8 mouse cellular contexts compared by ENCODE assay signal in genomic region chr2:24919839-24920175, GRCm38 (mm10). TPM values are rescaled to one million over a fixed set of nuclear protein-coding genes. Genes with fewer than 3 reads are reported as not detected.
DNase-seq lines count a peak whose midpoint lies in the region; ATAC-seq and TF ChIP-seq lines count a peak whose summit lies in the region.

No protein-coding gene starts in this region.

- peak overlapping the region; percentile 75 for H3K9ac ChIP-seq in kidney, embryonic 16.5 days (replicated peaks; ENCODE audit: low read length)
- H3K9ac ChIP-seq in intestine, embryonic 14.5 days (ENCODE audit: low read length), result peak overlapping the region; percentile 98
- H3K9ac ChIP-seq in midbrain, postnatal 0 days (replicated peaks; ENCODE audit: low read length, poor library complexity, severe bottlenecking), result peak overlapping the region; percentile 92; the same call in 1 of the 2 replicates

- H3K9me3 ChIP-seq in kidney, embryonic 16.5 days (ENCODE audit: low read length), result no peaks in the 10 kb centered on the region
- H3K9me3 ChIP-seq in embryonic facial prominence, embryonic 10.5 days, result no peaks in the 10 kb centered on the region
- no peaks in the 10 kb centered on the region for H3K9me3 ChIP-seq in intestine, embryonic 14.5 days (ENCODE audit: control insufficient read depth, low read length)
- H3K9me3 ChIP-seq in midbrain, postnatal 0 days (ENCODE audit: low read length), result no peaks in the 10 kb centered on the region

- no peaks in the 10 kb centered on the region for H3K36me3 ChIP-seq in kidney, embryonic 16.5 days (ENCODE audit: insufficient read depth, low read length)
- peaks cover 6% of the 10 kb centered on the region for H3K36me3 ChIP-seq in embryonic facial prominence, embryonic 10.5 days (replicated peaks)
- no peaks in the 10 kb centered on the region for H3K36me3 ChIP-seq in intestine, embryonic 14.5 days (ENCODE audit: control insufficient read depth, insufficient read depth, low read length)
- no peaks in the 10 kb centered on the region for H3K36me3 ChIP-seq in midbrain, postnatal 0 days (ENCODE audit: insufficient read depth, low read length)

- H3K27me3 ChIP-seq in kidney, embryonic 16.5 days (ENCODE audit: insufficient read depth, low read length), result no peaks in the 10 kb centered on the region
- H3K27me3 ChIP-seq in embryonic facial prominence, embryonic 10.5 days (replicated peaks; ENCODE audit: low read depth, poor library complexity, severe bottlenecking), result no peaks in the 10 kb centered on the region
- no peaks in the 10 kb centered on the region for H3K27me3 ChIP-seq in intestine, embryonic 14.5 days (replicated peaks; ENCODE audit: control insufficient read depth, insufficient read depth, low read length)
- no peaks in the 10 kb centered on the region for H3K27me3 ChIP-seq in midbrain, postnatal 0 days (ENCODE audit: insufficient read depth, low read length)

- DNase-seq in kidney, postnatal 10 days, result no peak
- no peak for DNase-seq in embryonic facial prominence, embryonic 10.5 days (ENCODE audit: low spot score)
- DNase-seq in intestine, embryonic 14.5 days (ENCODE audit: low spot score), result no peak
- no peak for DNase-seq in midbrain, postnatal 0 days (ENCODE audit: low spot score)
- DNase-seq in right cerebral cortex, adult 2 months (ENCODE audit: low spot score in 2 of 2), result no peak
- DNase-seq in kidney, postnatal 36 days, result no peak
- DNase-seq in thymus, postnatal 25 days, result no peak

- H3K27ac ChIP-seq in kidney, embryonic 16.5 days (ENCODE audit: low read length), result peak overlapping the region; percentile 81
- peak overlapping the region; percentile 99 for H3K27ac ChIP-seq in embryonic facial prominence, embryonic 10.5 days (replicated peaks)
- H3K27ac ChIP-seq in intestine, embryonic 14.5 days (ENCODE audit: low read depth), result peak overlapping the region; percentile 95
- H3K27ac ChIP-seq in midbrain, postnatal 0 days (ENCODE audit: low read depth, low read length), result peak overlapping the region; percentile 95

- H3K4me2 ChIP-seq in kidney, embryonic 16.5 days (replicated peaks; ENCODE audit: low read depth, low read length), result peak overlapping the region; percentile 55
- H3K4me2 ChIP-seq in intestine, embryonic 14.5 days (ENCODE audit: low read length), result peak overlapping the region; percentile 61
- peak overlapping the region; percentile 66 for H3K4me2 ChIP-seq in midbrain, postnatal 0 days (ENCODE audit: low read depth, low read length, poor library complexity, severe bottlenecking)

- H3K4me3 ChIP-seq in kidney, embryonic 16.5 days (ENCODE audit: low read length), result peak overlapping the region; percentile 97
- peak overlapping the region; percentile 96 for H3K4me3 ChIP-seq in embryonic facial prominence, embryonic 10.5 days
- H3K4me3 ChIP-seq in intestine, embryonic 14.5 days (ENCODE audit: low read depth, low read length), result peak overlapping the region; percentile 94
- peak overlapping the region; percentile 88 for H3K4me3 ChIP-seq in midbrain, postnatal 0 days (ENCODE audit: low read depth, low read length)

- H3K4me1 ChIP-seq in kidney, embryonic 16.5 days (ENCODE audit: insufficient read depth, low read length), result peaks cover 14% of the 10 kb centered on the region
- peaks cover 10% of the 10 kb centered on the region for H3K4me1 ChIP-seq in embryonic facial prominence, embryonic 10.5 days
- H3K4me1 ChIP-seq in intestine, embryonic 14.5 days (replicated peaks; ENCODE audit: control insufficient read depth, insufficient read depth, low read length), result peaks cover 11% of the 10 kb centered on the region
- H3K4me1 ChIP-seq in midbrain, postnatal 0 days (ENCODE audit: insufficient read depth, low read length), result peaks cover 6% of the 10 kb centered on the region

- 10% methylated on average over 8 of the region's 8 CpGs for WGBS in kidney, embryonic 16.5 days
- WGBS in embryonic facial prominence, embryonic 10.5 days, result 9% methylated on average over 8 of the region's 8 CpGs
- whole genome bisulfite sequencing in intestine, embryonic 14.5 days, result 11% methylated on average over 8 of the region's 8 CpGs
- WGBS in midbrain, postnatal 0 days, result 8% methylated on average over 8 of the region's 8 CpGs

- ATAC-seq in kidney, embryonic 16.5 days (ENCODE audit: low FRiP score, low TSS enrichment), result peak; percentile 49
- ATAC-seq in intestine, embryonic 14.5 days (replicated peaks; ENCODE audit: low FRiP score, low TSS enrichment, low read depth), result peak; percentile 57
- peak; percentile 27; the same call in 1 of the 2 replicates for ATAC-seq in midbrain, postnatal 0 days (ENCODE audit: low FRiP score)

- TF ChIP-seq CTCF in midbrain, postnatal 0 days (IDR thresholded peaks at IDR 0.05), result peak; percentile 0; the same call in 1 of the 2 replicates

RNA-seq across cellular contexts. Expression of gene Ehmt1, which starts 0.4 kb away (rescaled TPM):
- polyA plus RNA-seq in kidney, embryonic 16.5 days (2015; fragmentation: Nextera tagmentation; extraction: Ambion mirVana), result 87.7 and 91.7 TPM in 2 replicates
- 157 and 163 TPM in 2 replicates for polyA plus RNA-seq in embryonic facial prominence, embryonic 10.5 days (2016; fragmentation: Nextera tagmentation; extraction: Ambion mirVana)
- polyA plus RNA-seq in intestine, embryonic 14.5 days (2014; fragmentation: Nextera tagmentation; extraction: Ambion mirVana), result 83.0 and 85.5 TPM in 2 replicates
- total RNA-seq in midbrain, postnatal 0 days (2014; rRNA removed), result 67.8 and 71.0 TPM in 2 replicates
- polyA plus RNA-seq in midbrain, postnatal 0 days (2015; fragmentation: Nextera tagmentation; extraction: Ambion mirVana), result 55.3 and 63.3 TPM in 2 replicates

RNA-seq across cellular contexts. Expression of gene Arrdc1, which starts 15.2 kb away (rescaled TPM):
- 63.3 and 63.5 TPM in 2 replicates for polyA plus RNA-seq in kidney, embryonic 16.5 days (2015; fragmentation: Nextera tagmentation; extraction: Ambion mirVana)
- polyA plus RNA-seq in embryonic facial prominence, embryonic 10.5 days (2016; fragmentation: Nextera tagmentation; extraction: Ambion mirVana), result 18.7 and 21.9 TPM in 2 replicates
- polyA plus RNA-seq in intestine, embryonic 14.5 days (2014; fragmentation: Nextera tagmentation; extraction: Ambion mirVana), result 66.2 and 72.8 TPM in 2 replicates
- total RNA-seq in midbrain, postnatal 0 days (2014; rRNA removed), result 55.7 and 62.3 TPM in 2 replicates
- polyA plus RNA-seq in midbrain, postnatal 0 days (2015; fragmentation: Nextera tagmentation; extraction: Ambion mirVana), result 44.7 and 46.9 TPM in 2 replicates

RNA-seq across cellular contexts. Expression of gene Zmynd19, which starts 29.8 kb away (rescaled TPM):
- polyA plus RNA-seq in kidney, embryonic 16.5 days (2015; fragmentation: Nextera tagmentation; extraction: Ambion mirVana), result 4.2 and 7.9 TPM in 2 replicates
- 25.3 and 25.6 TPM in 2 replicates for polyA plus RNA-seq in embryonic facial prominence, embryonic 10.5 days (2016; fragmentation: Nextera tagmentation; extraction: Ambion mirVana)
- 13.0 and 18.1 TPM in 2 replicates for polyA plus RNA-seq in intestine, embryonic 14.5 days (2014; fragmentation: Nextera tagmentation; extraction: Ambion mirVana)
- total RNA-seq in midbrain, postnatal 0 days (2014; rRNA removed), result 33.7 and 36.4 TPM in 2 replicates
- 21.4 TPM in 2 replicates for polyA plus RNA-seq in midbrain, postnatal 0 days (2015; fragmentation: Nextera tagmentation; extraction: Ambion mirVana)

RNA-seq across cellular contexts. Expression of gene Dph7, which starts 42.4 kb away (rescaled TPM):
- polyA plus RNA-seq in kidney, embryonic 16.5 days (2015; fragmentation: Nextera tagmentation; extraction: Ambion mirVana), result 29.8 and 32.3 TPM in 2 replicates
- 34.9 and 35.0 TPM in 2 replicates for polyA plus RNA-seq in embryonic facial prominence, embryonic 10.5 days (2016; fragmentation: Nextera tagmentation; extraction: Ambion mirVana)
- 22.9 and 25.6 TPM in 2 replicates for polyA plus RNA-seq in intestine, embryonic 14.5 days (2014; fragmentation: Nextera tagmentation; extraction: Ambion mirVana)
- 37.2 and 43.8 TPM in 2 replicates for total RNA-seq in midbrain, postnatal 0 days (2014; rRNA removed)
- polyA plus RNA-seq in midbrain, postnatal 0 days (2015; fragmentation: Nextera tagmentation; extraction: Ambion mirVana), result 37.1 and 39.6 TPM in 2 replicates

RNA-seq across cellular contexts. Expression of gene Mrpl41, which starts 55.1 kb away (rescaled TPM):
- 109 and 118 TPM in 2 replicates for polyA plus RNA-seq in kidney, embryonic 16.5 days (2015; fragmentation: Nextera tagmentation; extraction: Ambion mirVana)
- 124 and 127 TPM in 2 replicates for polyA plus RNA-seq in embryonic facial prominence, embryonic 10.5 days (2016; fragmentation: Nextera tagmentation; extraction: Ambion mirVana)
- 143 and 147 TPM in 2 replicates for polyA plus RNA-seq in intestine, embryonic 14.5 days (2014; fragmentation: Nextera tagmentation; extraction: Ambion mirVana)
- 62.6 and 68.1 TPM in 2 replicates for total RNA-seq in midbrain, postnatal 0 days (2014; rRNA removed)
- polyA plus RNA-seq in midbrain, postnatal 0 days (2015; fragmentation: Nextera tagmentation; extraction: Ambion mirVana), result 183 and 197 TPM in 2 replicates
